17 mouse cellular contexts compared by ENCODE assay signal in genomic region chr16:37089648-37090047, GRCm38 (mm10).
DNase-seq lines count a peak whose midpoint lies in the region; ATAC-seq and TF ChIP-seq lines count a peak whose summit lies in the region.
"Had no signal": no experiment of that assay in that cellular context is flagged by ENCODE, and none has a peak within 500 bp of the region (broad histone marks: within the 10 kb centered on the region; RNA-seq: fewer than 3 reads in every experiment).

No protein-coding gene starts in this region.

- H3K4me2 ChIP-seq in kidney, embryonic 16.5 days (replicated peaks; ENCODE audit: low read depth, low read length): no peak overlapping the region
- H3K4me2 ChIP-seq in lung, postnatal 0 days (replicated peaks; ENCODE audit: low read depth, low read length): no peak overlapping the region
- no peak overlapping the region for H3K4me2 ChIP-seq in stomach, embryonic 15.5 days
- H3K4me2 ChIP-seq: forebrain, embryonic 13.5 days; heart, embryonic 12.5 days had no signal

- TF ChIP-seq CTCF in lung, postnatal 0 days (IDR thresholded peaks at IDR 0.05): no peak
- no peak for TF ChIP-seq CTCF in gastrocnemius, adult 2 months (IDR thresholded peaks at IDR 0.05)

- no peak overlapping the region for H3K4me3 ChIP-seq in kidney, embryonic 16.5 days (ENCODE audit: low read length)
- H3K4me3 ChIP-seq in lung, postnatal 0 days (ENCODE audit: low read depth, low read length): no peak overlapping the region
- no peak overlapping the region for H3K4me3 ChIP-seq in stomach, embryonic 15.5 days (replicated peaks)
- no peak overlapping the region for H3K4me3 ChIP-seq in gastrocnemius, adult 2 months
- H3K4me3 ChIP-seq: embryonic facial prominence, embryonic 10.5 days; forebrain, embryonic 13.5 days; heart, embryonic 12.5 days; hindbrain, embryonic 10.5 days had no signal

- TF ChIP-seq EP300 in lung, postnatal 0 days (IDR thresholded peaks at IDR 0.05): no peak

- H3K9me3 ChIP-seq in kidney, embryonic 16.5 days (ENCODE audit: low read length): 0 out of 2 replicates have a peak, but pooled peaks cover 2% of the 10 kb centered on the region
- no peaks in the 10 kb centered on the region for H3K9me3 ChIP-seq in lung, postnatal 0 days (ENCODE audit: low read length)
- H3K9me3 ChIP-seq in stomach, embryonic 15.5 days: no peaks in the 10 kb centered on the region
- H3K9me3 ChIP-seq: embryonic facial prominence, embryonic 10.5 days; forebrain, embryonic 13.5 days; heart, embryonic 12.5 days; hindbrain, embryonic 10.5 days had no signal

- no peaks in the 10 kb centered on the region for H3K27me3 ChIP-seq in kidney, embryonic 16.5 days (ENCODE audit: insufficient read depth, low read length)
- no peaks in the 10 kb centered on the region for H3K27me3 ChIP-seq in lung, postnatal 0 days (replicated peaks; ENCODE audit: insufficient read depth, low read length)
- no peaks in the 10 kb centered on the region for H3K27me3 ChIP-seq in stomach, embryonic 15.5 days (replicated peaks)
- H3K27me3 ChIP-seq: forebrain, embryonic 13.5 days; heart, embryonic 12.5 days had no signal

- H3K36me3 ChIP-seq in kidney, embryonic 16.5 days (ENCODE audit: insufficient read depth, low read length): peaks cover 25% of the 10 kb centered on the region
- no peaks in the 10 kb centered on the region for H3K36me3 ChIP-seq in lung, postnatal 0 days (ENCODE audit: insufficient read depth, low read length)
- H3K36me3 ChIP-seq in stomach, embryonic 15.5 days: no peaks in the 10 kb centered on the region

- intact Hi-C loops in gastrocnemius, adult 2 months (cut with DNase I): no loop called here

- peak; percentile 55 for ATAC-seq in kidney, embryonic 16.5 days (ENCODE audit: low FRiP score, low TSS enrichment)
- no peak for ATAC-seq in lung, postnatal 0 days
- ATAC-seq in stomach, embryonic 15.5 days (ENCODE audit: insufficient read depth, low FRiP score, low read depth): no peak
- ATAC-seq: forebrain, embryonic 13.5 days; forebrain, postnatal 0 days had no signal

- no peak overlapping the region for H3K9ac ChIP-seq in kidney, embryonic 16.5 days (replicated peaks; ENCODE audit: low read length)
- H3K9ac ChIP-seq in lung, postnatal 0 days (replicated peaks; ENCODE audit: low read depth): no peak overlapping the region
- H3K9ac ChIP-seq in stomach, embryonic 15.5 days: no peak overlapping the region
- H3K9ac ChIP-seq: forebrain, embryonic 13.5 days; forebrain, postnatal 0 days; heart, embryonic 12.5 days had no signal

- H3K27ac ChIP-seq in kidney, embryonic 16.5 days (ENCODE audit: low read length): peak overlapping the region; percentile 70; the same call in 1 of the 2 replicates
- H3K27ac ChIP-seq in lung, postnatal 0 days (ENCODE audit: low read length): no peak overlapping the region
- H3K27ac ChIP-seq in stomach, embryonic 15.5 days: 0 out of 2 replicates have a peak overlapping the region, but pooled peaks have one; percentile 16
- no peak overlapping the region for H3K27ac ChIP-seq in gastrocnemius, adult 2 months
- H3K27ac ChIP-seq: embryonic facial prominence, embryonic 10.5 days; forebrain, embryonic 13.5 days; hindbrain, embryonic 10.5 days had no signal

- H3K4me1 ChIP-seq in kidney, embryonic 16.5 days (ENCODE audit: insufficient read depth, low read length): no peaks in the 10 kb centered on the region
- H3K4me1 ChIP-seq in lung, postnatal 0 days (ENCODE audit: insufficient read depth, low read depth, low read length): no peaks in the 10 kb centered on the region
- H3K4me1 ChIP-seq in stomach, embryonic 15.5 days: no peaks in the 10 kb centered on the region
- H3K4me1 ChIP-seq: embryonic facial prominence, embryonic 10.5 days; forebrain, embryonic 13.5 days; heart, embryonic 12.5 days; hindbrain, embryonic 10.5 days had no signal

- WGBS in kidney, embryonic 16.5 days: 60% methylated on average over 1 of the region's 1 CpGs
- WGBS in lung, postnatal 0 days: 57% methylated on average over 1 of the region's 1 CpGs
- 16% methylated on average over 1 of the region's 1 CpGs for WGBS in stomach, embryonic 15.5 days

- DNase-seq in kidney, adult 18-20 months: no peak
- DNase-seq in lung, postnatal 0 days (ENCODE audit: low spot score): peak; percentile 4
- no peak for DNase-seq in lung, adult 18-20 months
- no peak for DNase-seq in gastrocnemius, adult 2 months
- DNase-seq: adrenal gland, adult 2 months; adrenal gland, postnatal 25 days; cerebellum, adult 18-20 months; cerebellum, adult 9-11 months; cerebellum, postnatal 36 days; forebrain, postnatal 0 days; gastrocnemius, postnatal 25 days had no signal

Comparison
In these comparisons a context has a peak if more than half of its experiments do, and no peak if none do; other contexts are left out.
1. H3K27ac ChIP-seq: peak in kidney, embryonic 16.5 days (single experiment) and stomach, embryonic 15.5 days (single experiment); none in lung, postnatal 0 days (single experiment) and gastrocnemius, adult 2 months (single experiment).